Mouse (Mus musculus) ES-E14 (cell line): ENCODE data around the gene Insrr. TPM values are rescaled to one million over a fixed set of nuclear protein-coding genes. Genes with fewer than 3 reads are reported as not detected.
A peak's percentile ranks its signal among the peaks of the same experiment; 100 is the strongest.

Experiments used
- DNase-seq: peaks from one replicate; pipeline ENCODE4 v3.0.0-alpha.2; 2013; ENCODE audit warnings: low read depth, low spot score
- H3K27ac ChIP-seq: 2 replicates; pipeline ENCODE4 v1.5.1; 2012; ENCODE audit warnings: low read depth, mild to moderate bottlenecking, low read length, moderate library complexity, mixed read lengths; ENCODE audit not compliant: poor library complexity, insufficient read depth, severe bottlenecking
- H3K36me3 ChIP-seq: 2 replicates; pipeline ENCODE4 v1.6.1; 2012; ENCODE audit warnings: mild to moderate bottlenecking, low read length, moderate library complexity, mixed read lengths; ENCODE audit not compliant: control insufficient read depth, poor library complexity, insufficient read depth, severe bottlenecking
- H3K4me1 ChIP-seq, 2 experiments: fragments of 150-350 bp in 1 of 2; sonication (generic) in 1 of 2; 2 replicates each; pipeline ENCODE4 v1.6.1; 2012; ENCODE audit warnings: low read length in 2 of 2, mild to moderate bottlenecking in 1 of 2, mixed read lengths in 1 of 2; ENCODE audit not compliant: control insufficient read depth in 2 of 2, insufficient read depth in 2 of 2, poor library complexity in 1 of 2
- H3K4me3 ChIP-seq, 2 experiments: fragments of 150-350 bp in 1 of 2; sonication (generic) in 1 of 2; 2 replicates each; pipeline ENCODE4 v1.5.1; 2012; ENCODE audit warnings: low read length in 2 of 2, low read depth in 1 of 2, mild to moderate bottlenecking in 1 of 2, mixed read lengths in 1 of 2; ENCODE audit not compliant: insufficient read depth in 1 of 2, poor library complexity in 1 of 2, severe bottlenecking in 1 of 2
- H3K9ac ChIP-seq: 2 replicates; pipeline ENCODE4 v1.6.1; 2012; ENCODE audit warnings: low read depth, mild to moderate bottlenecking, low read length, mixed read lengths; ENCODE audit not compliant: poor library complexity, insufficient read depth, severe bottlenecking
- H3K9me3 ChIP-seq: fragments of 150-350 bp; sonication (generic); 2 replicates; pipeline ENCODE4 v1.6.1; 2012; ENCODE audit warnings: low read depth, mild to moderate bottlenecking, low read length; ENCODE audit not compliant: control insufficient read depth, insufficient read depth
- CHD2 ChIP-seq: IDR thresholded peaks from 2 replicates; pipeline ENCODE4 v1.6.1; 2014; ENCODE audit warnings: mild to moderate bottlenecking, low read depth, low read length, inconsistent platforms
- HCFC1 ChIP-seq: IDR thresholded peaks from 2 replicates; pipeline ENCODE4 v1.6.1; 2012; ENCODE audit warnings: low read length, inconsistent platforms, borderline replicate concordance; ENCODE audit not compliant: insufficient read depth
- MAFK ChIP-seq: IDR thresholded peaks from 2 replicates; pipeline ENCODE4 v1.6.1; 2014; ENCODE audit warnings: mild to moderate bottlenecking, low read depth, low read length, inconsistent platforms; ENCODE audit not compliant: insufficient read depth
- ZC3H11A ChIP-seq: IDR thresholded peaks from 2 replicates; pipeline ENCODE4 v1.6.1; 2012; ENCODE audit warnings: low read depth, mild to moderate bottlenecking, inconsistent platforms, low read length, borderline replicate concordance
- ZNF384 ChIP-seq: IDR thresholded peaks from 2 replicates; pipeline ENCODE4 v1.6.1; 2012; ENCODE audit warnings: low read depth, low read length, inconsistent platforms
- in situ Hi-C, 2 experiments: fragments of 600-800 bp; cut with MboI; formaldehyde crosslinking; loops; one replicate each; pipeline ENCODE4 v1.15.1; 2025; ENCODE audit warnings: low sequenced_read_pairs in 2 of 2, inconsistent platforms in 1 of 2; ENCODE audit not compliant: unreplicated experiment in 2 of 2
- total RNA-seq: library from RNA; depleted of rRNA; stranded (reverse); fragments of 300-350 nt; gene quantifications from 2 replicates; pipeline ENCODE4 v1.2.3, GENCODE M21; 2012

The Insrr gene
- total RNA-seq, 1 experiment = 0.18 TPM

DNA sequence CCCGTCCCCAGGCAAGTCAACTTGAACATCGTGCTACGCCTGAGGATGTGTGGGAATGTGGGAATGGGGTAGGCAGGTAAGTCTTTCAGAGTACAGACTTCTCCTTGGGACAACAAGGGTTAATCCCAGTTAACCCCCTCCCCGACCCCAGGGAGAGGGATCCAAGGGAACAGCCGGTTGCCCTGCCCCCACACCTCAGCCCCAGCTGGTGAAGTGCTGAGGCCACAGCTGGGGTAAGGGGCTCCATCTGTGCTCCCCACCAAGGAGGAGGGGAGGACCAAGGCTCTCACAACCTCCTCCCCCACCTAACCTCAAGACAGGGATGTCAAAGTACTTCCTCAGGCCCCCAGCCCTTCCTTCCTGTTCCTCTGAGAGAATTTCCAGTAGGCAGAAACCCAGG is 7.0 kb upstream of the Insrr start:
- Histone ChIP-seq H3K27ac (no peak overlapping the region), H3K9ac (no peak overlapping the region), H3K36me3 (no peaks in the 10 kb centered on the region), H3K4me1 (0 out of 4 replicates have a peak, but pooled peaks cover 0 to 2% of the 10 kb centered on the region in 2 experiments), H3K9me3 (no peaks in the 10 kb centered on the region), H3K4me3 (no peak overlapping the region)
- in situ Hi-C loops = no loop called here
- no peak for TF ChIP-seq ZNF384
- TF ChIP-seq MAFK = no peak
- no peak for TF ChIP-seq ZC3H11A
- TF ChIP-seq CHD2 = no peak
- no peak for TF ChIP-seq HCFC1
- DNase-seq = no peak

GRCm38 (mm10) chr3:87794922-87795325 is 1.8 kb upstream of the Insrr start, which contains the start of gene Ntrk1:
Ntrk1 (minus strand) TSS chr3:87795162.
- H3K4me1 ChIP-seq = no peaks in the 10 kb centered on the region
- H3K9me3 ChIP-seq = no peaks in the 10 kb centered on the region
- TF ChIP-seq ZC3H11A (no peak), ZNF384 (no peak), HCFC1 (no peak), CHD2 (no peak), MAFK (no peak)
- peak within 1 kb of the TSS; percentile 53 for H3K9ac ChIP-seq
- in situ Hi-C loops = no loop called here
- no peaks in the 10 kb centered on the region for H3K36me3 ChIP-seq
- DNase-seq = no peak
- H3K27ac ChIP-seq = no peak within 1 kb of the TSS
- H3K4me3 ChIP-seq = peak within 1 kb of the TSS; percentile 48 to 65

- H3K9me3 ChIP-seq = no peaks in the 10 kb centered on the region
- peak; percentile 65 for DNase-seq
- TF ChIP-seq CHD2 = no peak
- no peak for TF ChIP-seq MAFK
- TF ChIP-seq ZC3H11A = peak; percentile 46; the same call in 1 of the 2 replicates
- TF ChIP-seq ZNF384 = no peak
- TF ChIP-seq HCFC1 = no peak
- in situ Hi-C loops = no loop called here
- H3K36me3 ChIP-seq = no peaks in the 10 kb centered on the region
- peak overlapping the region in 1 of 2 experiments; percentile 65; a peak in 2 of 4 replicates for H3K4me3 ChIP-seq
- no peaks in the 10 kb centered on the region for H3K4me1 ChIP-seq
- no peak overlapping the region for H3K9ac ChIP-seq
- H3K27ac ChIP-seq = no peak overlapping the region
These were observed 1.1 kb upstream of the Insrr start for GRCm38 (mm10) chr3:87795336-87796277.

- Histone ChIP-seq H3K4me1 (peaks cover 0 to 5% of the 10 kb centered on the region in 2 experiments; a peak in 1 of 4 replicates), H3K4me3 (no peak overlapping the region), H3K9ac (no peak overlapping the region), H3K27ac (no peak overlapping the region), H3K36me3 (no peaks in the 10 kb centered on the region), H3K9me3 (no peaks in the 10 kb centered on the region)
- no peak for DNase-seq
- TF ChIP-seq ZC3H11A (no peak), MAFK (no peak), CHD2 (no peak), HCFC1 (no peak), ZNF384 (no peak)
- in situ Hi-C loops = no loop called here
These were observed 4.9 kb downstream of the Insrr start for GRCm38 (mm10) chr3:87801681-87802080.
